Mouse (Mus musculus) heart, embryonic 14.5 days (tissue): ENCODE measurements around the gene 9930021J03Rik. TPM values are rescaled to one million over a fixed set of nuclear protein-coding genes. Genes with fewer than 3 reads are reported as not detected.

ENCODE experiments used
- ATAC-seq: fragments of 200-750 bp; cut with Nextera tagmentation; 2 replicates; pipeline ENCODE4 v1.8.0; 2017; ENCODE audit warnings: low read depth, moderate TSS enrichment; ENCODE audit not compliant: insufficient number of reproducible peaks, insufficient read depth, low FRiP score
- H3K27ac ChIP-seq, 2 experiments: fragments of 200-500 bp in 1 of 2; fragments of 300-500 bp in 1 of 2; sonication (generic) in 1 of 2; replicated peaks in 1 of 2; 2 replicates each; pipeline ENCODE4 v1.5.1; 2012 to 2014; ENCODE audit warnings: low read depth in 2 of 2, low read length in 2 of 2, control low read depth in 1 of 2, mild to moderate bottlenecking in 1 of 2, mixed read lengths in 1 of 2; ENCODE audit not compliant: control insufficient read depth in 1 of 2, insufficient read depth in 1 of 2
- H3K27me3 ChIP-seq: fragments of 300-500 bp; sonication (generic); 2 replicates; pipeline ENCODE4 v1.6.1; 2014; ENCODE audit warnings: mild to moderate bottlenecking, low read length, control low read depth; ENCODE audit not compliant: control insufficient read depth, insufficient read depth
- H3K36me3 ChIP-seq: fragments of 300-500 bp; sonication (generic); 2 replicates; pipeline ENCODE4 v1.6.1; 2014; ENCODE audit warnings: mild to moderate bottlenecking, control low read depth, low read length, mixed read lengths; ENCODE audit not compliant: control insufficient read depth, insufficient read depth
- H3K4me1 ChIP-seq, 2 experiments: fragments of 200-500 bp in 1 of 2; fragments of 300-500 bp in 1 of 2; sonication (generic) in 1 of 2; 2 replicates each; pipeline ENCODE4 v1.6.1; 2012 to 2014; ENCODE audit warnings: low read length in 2 of 2, control low read depth in 1 of 2, mixed read lengths in 1 of 2; ENCODE audit not compliant: control insufficient read depth in 2 of 2, insufficient read depth in 2 of 2
- H3K4me2 ChIP-seq: fragments of 300-500 bp; sonication (generic); 2 replicates; pipeline ENCODE4 v1.6.1; 2014; ENCODE audit warnings: mild to moderate bottlenecking, low read length
- H3K4me3 ChIP-seq, 2 experiments: fragments of 200-500 bp in 1 of 2; fragments of 300-500 bp in 1 of 2; sonication (generic) in 1 of 2; 2 replicates each; pipeline ENCODE4 v1.5.1; 2012 to 2014; ENCODE audit warnings: low read length in 2 of 2, mild to moderate bottlenecking in 2 of 2, control low read depth in 1 of 2, low read depth in 1 of 2, moderate library complexity in 1 of 2; ENCODE audit not compliant: control insufficient read depth in 1 of 2, insufficient read depth in 1 of 2
- H3K9ac ChIP-seq: fragments of 300-500 bp; sonication (generic); 2 replicates; pipeline ENCODE4 v1.6.1; 2014; ENCODE audit warnings: mild to moderate bottlenecking, low read length
- H3K9me3 ChIP-seq: fragments of 300-500 bp; sonication (generic); 2 replicates; pipeline ENCODE4 v1.6.1; 2016; ENCODE audit warnings: low read length, control low read depth; ENCODE audit not compliant: control insufficient read depth
- WGBS: fragments of 180-500 bp; shearing (Covaris S2); extraction: QIAGEN DNeasy Blood & Tissue Kit; methylation state at CpG from one replicate; pipeline ENCODE4 v1.1.7; 2014; 5-methylcytosine and 5-hydroxymethylcytosine counted together
- polyA plus RNA-seq: library from polyadenylated mRNA; unstranded; fragments of >200 nt; fragmentation: Nextera tagmentation; extraction: Ambion mirVana; gene quantifications from 2 replicates; pipeline ENCODE4 v1.2.1, GENCODE M21; 2014

9930021J03Rik gene
- polyA plus RNA-seq, 1 experiment from 2014 or later, result 6.0 TPM

- H3K4me3 ChIP-seq, result no peak overlapping the region
- WGBS, result 83% methylated on average over 6 of the region's 6 CpGs
- H3K4me1 ChIP-seq, result peaks cover 6 to 10% of the 10 kb centered on the region in 2 experiments; a peak in 3 of 4 replicates
- H3K27ac ChIP-seq, result no peak overlapping the region
- no peak overlapping the region for H3K9ac ChIP-seq
- no peak overlapping the region for H3K4me2 ChIP-seq
- H3K9me3 ChIP-seq, result no peaks in the 10 kb centered on the region
- no peaks in the 10 kb centered on the region for H3K36me3 ChIP-seq
- ATAC-seq, result no peak
- peaks cover 8% of the 10 kb centered on the region for H3K27me3 ChIP-seq
These were observed 135.5 kb downstream of the 9930021J03Rik start for GRCm38 (mm10) chr19:29670247-29670646.

GRCm38 (mm10) chr19:29668135-29668534 is 137.7 kb downstream of the 9930021J03Rik start:
- WGBS, result 94% methylated on average over 7 of the region's 7 CpGs
- no peak overlapping the region for H3K4me2 ChIP-seq
- H3K27me3 ChIP-seq, result peaks cover 7% of the 10 kb centered on the region; the same call in 1 of the 2 replicates
- no peak overlapping the region for H3K9ac ChIP-seq
- H3K9me3 ChIP-seq, result no peaks in the 10 kb centered on the region
- peaks cover 6 to 10% of the 10 kb centered on the region in 2 experiments; a peak in 3 of 4 replicates for H3K4me1 ChIP-seq
- no peak overlapping the region for H3K27ac ChIP-seq
- no peak overlapping the region for H3K4me3 ChIP-seq
- no peak for ATAC-seq
- no peaks in the 10 kb centered on the region for H3K36me3 ChIP-seq

DNA sequence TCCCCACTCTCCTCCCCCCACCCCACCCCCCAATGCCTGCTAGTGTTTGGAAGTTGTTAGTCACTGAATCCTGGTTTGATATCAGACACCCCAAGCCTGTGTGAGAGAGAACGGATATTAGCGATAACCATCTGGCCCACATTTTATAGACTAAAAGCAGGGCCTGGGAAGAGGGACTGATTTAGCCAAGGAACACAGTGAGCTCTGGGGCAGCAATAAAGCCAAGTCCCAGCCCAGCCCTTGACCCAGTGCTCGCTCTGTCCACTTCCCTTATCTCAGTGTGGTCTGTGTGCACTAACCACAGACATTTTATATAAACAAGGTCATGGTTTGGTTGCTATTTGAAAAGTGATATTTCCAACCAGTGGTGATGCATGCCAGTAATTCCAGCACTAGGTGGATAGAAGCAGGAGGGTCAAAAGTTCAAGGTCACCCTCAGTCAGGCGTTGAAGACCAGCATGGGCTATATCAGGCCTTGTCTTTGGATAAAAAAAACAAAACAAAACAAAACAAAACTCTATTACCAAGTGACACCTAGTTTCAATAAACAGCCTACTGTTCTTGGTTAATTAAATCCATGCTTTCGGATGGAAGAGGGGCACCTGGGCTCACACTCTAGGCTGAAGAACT is 138.7 kb downstream of the 9930021J03Rik start:
- 49% methylated on average over 5 of the region's 5 CpGs for WGBS
- H3K4me3 ChIP-seq, result no peak overlapping the region
- no peak for ATAC-seq
- no peak overlapping the region for H3K9ac ChIP-seq
- peaks cover 7% of the 10 kb centered on the region; the same call in 1 of the 2 replicates for H3K27me3 ChIP-seq
- H3K36me3 ChIP-seq, result no peaks in the 10 kb centered on the region
- H3K27ac ChIP-seq, result no peak overlapping the region
- peaks cover 11 to 12% of the 10 kb centered on the region in 2 experiments for H3K4me1 ChIP-seq
- no peaks in the 10 kb centered on the region for H3K9me3 ChIP-seq
- H3K4me2 ChIP-seq, result no peak overlapping the region

DNA sequence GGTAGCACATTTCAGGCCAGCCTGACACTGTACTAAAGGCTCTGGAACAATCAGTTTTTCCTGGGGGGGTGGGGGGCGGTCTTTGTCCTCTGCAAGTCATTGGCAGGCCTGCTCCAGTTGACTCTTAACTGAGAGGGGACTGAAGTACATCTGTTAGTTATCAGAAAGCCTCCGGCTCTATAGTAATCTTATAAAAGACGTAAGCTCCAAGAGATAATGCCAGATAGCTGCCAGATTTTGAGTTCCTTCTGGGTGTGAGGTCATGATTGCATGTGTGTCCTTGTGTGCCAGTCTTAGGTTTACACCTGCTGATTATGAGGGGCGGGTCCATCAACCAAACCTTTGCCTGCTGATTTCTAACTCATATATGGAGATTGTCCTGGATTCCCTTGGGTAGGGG is 139.6 kb downstream of the 9930021J03Rik start:
- 65% methylated on average over 4 of the region's 4 CpGs for WGBS
- Histone ChIP-seq H3K9me3 (no peaks in the 10 kb centered on the region), H3K36me3 (no peaks in the 10 kb centered on the region), H3K4me1 (peaks cover 13 to 15% of the 10 kb centered on the region in 2 experiments), H3K9ac (no peak overlapping the region), H3K27me3 (peaks cover 7% of the 10 kb centered on the region; the same call in 1 of the 2 replicates), H3K4me2 (no peak overlapping the region), H3K4me3 (no peak overlapping the region), H3K27ac (no peak overlapping the region)
- ATAC-seq, result no peak; the same call in 1 of the 2 replicates

GRCm38 (mm10) chr19:29664934-29665333 is 140.9 kb downstream of the 9930021J03Rik start:
- H3K4me1 ChIP-seq, result peaks cover 13 to 15% of the 10 kb centered on the region in 2 experiments
- no peak overlapping the region for H3K4me3 ChIP-seq
- ATAC-seq, result no peak
- no peak overlapping the region for H3K27ac ChIP-seq
- no peaks in the 10 kb centered on the region for H3K36me3 ChIP-seq
- no peak overlapping the region for H3K4me2 ChIP-seq
- 81% methylated on average over 5 of the region's 5 CpGs for WGBS
- H3K27me3 ChIP-seq, result peaks cover 7% of the 10 kb centered on the region; the same call in 1 of the 2 replicates
- H3K9me3 ChIP-seq, result no peaks in the 10 kb centered on the region
- no peak overlapping the region for H3K9ac ChIP-seq

Other genes with a start within 250 kb of the 9930021J03Rik start
- 7.1 and 7.4 TPM in 2 replicates for gene Ermp1, start 157.6 kb downstream of the 9930021J03Rik start, polyA plus RNA-seq
- gene Mlana, start 108.2 kb downstream of the 9930021J03Rik start, polyA plus RNA-seq, result 1.6 and 1.7 TPM in 2 replicates
- gene Ranbp6, start 7.0 kb upstream of the 9930021J03Rik start, polyA plus RNA-seq, result 18.2 and 19.2 TPM in 2 replicates
- gene Il33, start 119.1 kb upstream of the 9930021J03Rik start, polyA plus RNA-seq, result 5.5 and 6.8 TPM in 2 replicates
- not detected in 2 replicates for gene Trpd52l3, start 197.8 kb upstream of the 9930021J03Rik start, polyA plus RNA-seq
- 50.1 and 54.6 TPM in 2 replicates for gene Uhrf2, start 224.5 kb upstream of the 9930021J03Rik start, polyA plus RNA-seq